Mouse (Mus musculus) kidney, embryonic 14.5 days (tissue): ENCODE data around the gene Ctf2. TPM values are rescaled to one million over a fixed set of nuclear protein-coding genes. Genes with fewer than 3 reads are reported as not detected.
A peak's percentile ranks its signal among the peaks of the same experiment; 100 is the strongest.

Experiments used
- ATAC-seq: fragments of 200-750 bp; cut with Nextera tagmentation; 2 replicates; pipeline ENCODE4 v1.8.0; 2017; ENCODE audit warnings: moderate number of reproducible peaks, mild to moderate bottlenecking, moderate TSS enrichment, moderate library complexity; ENCODE audit not compliant: low FRiP score, low TSS enrichment
- H3K27ac ChIP-seq: fragments of 300-500 bp; sonication (generic); 2 replicates; pipeline ENCODE4 v1.5.1; 2014; ENCODE audit warnings: low read depth, mild to moderate bottlenecking, low read length, moderate library complexity, mixed read lengths
- H3K27me3 ChIP-seq: fragments of 300-500 bp; sonication (generic); 2 replicates; pipeline ENCODE4 v1.6.1; 2014; ENCODE audit warnings: mild to moderate bottlenecking, low read length; ENCODE audit not compliant: control insufficient read depth, insufficient read depth
- H3K36me3 ChIP-seq: fragments of 300-500 bp; sonication (generic); 2 replicates; pipeline ENCODE4 v1.6.1; 2014; ENCODE audit warnings: low read length, mixed read lengths; ENCODE audit not compliant: control insufficient read depth, insufficient read depth
- H3K4me1 ChIP-seq: fragments of 300-500 bp; sonication (generic); 2 replicates; pipeline ENCODE4 v1.6.1; 2014; ENCODE audit warnings: low read length, mixed read lengths; ENCODE audit not compliant: control insufficient read depth, insufficient read depth
- H3K4me2 ChIP-seq: fragments of 300-500 bp; sonication (generic); replicated peaks from 2 replicates; pipeline ENCODE4 v1.6.1; 2014; ENCODE audit warnings: low read depth, mild to moderate bottlenecking, low read length
- H3K4me3 ChIP-seq: fragments of 300-500 bp; sonication (generic); 2 replicates; pipeline ENCODE4 v1.5.1; 2014; ENCODE audit warnings: mild to moderate bottlenecking, low read length
- H3K9ac ChIP-seq: fragments of 300-500 bp; sonication (generic); 2 replicates; pipeline ENCODE4 v1.6.1; 2014; ENCODE audit warnings: low read depth, mild to moderate bottlenecking, low read length, moderate library complexity
- H3K9me3 ChIP-seq: fragments of 300-500 bp; sonication (generic); 2 replicates; pipeline ENCODE4 v1.6.1; 2016; ENCODE audit warnings: low read length; ENCODE audit not compliant: control insufficient read depth
- WGBS: fragments of 180-500 bp; shearing (Covaris S2); extraction: QIAGEN DNeasy Blood & Tissue Kit; methylation state at CpG from one replicate; pipeline ENCODE4 v1.1.7; 2014; 5-methylcytosine and 5-hydroxymethylcytosine counted together
- polyA plus RNA-seq: library from polyadenylated mRNA; unstranded; fragments of >200 nt; fragmentation: Nextera tagmentation; extraction: Ambion mirVana; gene quantifications from 2 replicates; pipeline ENCODE4 v1.2.1, GENCODE M21; 2014

The Ctf2 gene
- polyA plus RNA-seq, 1 experiment from 2014 or later, result 0.55 TPM

DNA sequence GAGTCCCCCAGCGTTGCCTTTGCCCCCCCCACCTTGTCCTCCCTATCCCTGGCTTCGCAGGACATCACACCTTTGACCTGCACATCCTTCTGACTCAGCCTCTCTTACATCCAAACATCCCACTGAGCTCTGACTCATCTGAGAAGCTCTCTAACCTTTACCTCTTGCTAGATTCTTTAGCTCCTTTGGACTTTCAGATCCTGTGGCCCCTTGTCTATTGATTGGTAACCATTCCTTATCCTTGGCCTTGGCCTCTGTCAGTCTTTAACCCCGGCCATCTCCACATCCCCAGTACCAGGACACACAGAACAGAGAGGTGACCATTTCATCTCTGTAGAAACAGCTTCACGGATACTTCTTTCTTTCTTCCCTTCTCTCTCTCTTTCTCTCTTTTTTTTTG, 1.8 kb downstream of the Ctf2 start:
- H3K36me3 ChIP-seq, result no peaks in the 10 kb centered on the region
- WGBS, result 65% methylated on average over 4 of the region's 4 CpGs

DNA sequence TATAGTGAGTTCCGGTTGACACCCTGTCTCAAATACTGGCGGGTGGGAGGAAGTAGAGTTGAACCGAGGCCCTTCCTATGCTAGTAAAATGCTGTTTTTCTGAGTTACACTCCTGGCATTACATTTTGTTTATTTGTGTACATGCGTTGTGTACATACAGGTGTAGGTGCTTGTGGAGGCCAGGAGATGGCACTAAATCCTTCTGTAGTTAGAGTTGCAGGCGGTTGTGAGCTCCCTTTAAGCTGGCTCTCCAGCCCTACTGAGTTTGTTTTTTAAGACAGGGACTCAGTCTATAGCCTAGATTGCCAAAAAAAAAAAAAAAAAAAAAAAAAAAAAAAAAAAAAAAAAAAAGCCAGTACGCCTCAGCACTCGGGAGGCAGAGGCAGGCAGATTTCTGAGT, 4.1 kb downstream of the Ctf2 start:
- no peak overlapping the region for H3K27ac ChIP-seq
- H3K4me2 ChIP-seq, result no peak overlapping the region
- H3K36me3 ChIP-seq, result no peaks in the 10 kb centered on the region
- no peaks in the 10 kb centered on the region for H3K9me3 ChIP-seq
- WGBS, result 86% methylated on average over 7 of the region's 7 CpGs
- no peak for ATAC-seq
- H3K4me1 ChIP-seq, result no peaks in the 10 kb centered on the region
- no peak overlapping the region for H3K4me3 ChIP-seq
- no peak overlapping the region for H3K9ac ChIP-seq
- no peaks in the 10 kb centered on the region for H3K27me3 ChIP-seq

More for the DNA sequence above, 1.8 kb downstream of the Ctf2 start:
- no peak overlapping the region for H3K4me2 ChIP-seq
- no peak overlapping the region for H3K27ac ChIP-seq
- H3K9me3 ChIP-seq, result no peaks in the 10 kb centered on the region
- no peaks in the 10 kb centered on the region for H3K4me1 ChIP-seq
- H3K27me3 ChIP-seq, result no peaks in the 10 kb centered on the region
- no peak overlapping the region for H3K9ac ChIP-seq
- ATAC-seq, result no peak
- H3K4me3 ChIP-seq, result no peak overlapping the region

DNA sequence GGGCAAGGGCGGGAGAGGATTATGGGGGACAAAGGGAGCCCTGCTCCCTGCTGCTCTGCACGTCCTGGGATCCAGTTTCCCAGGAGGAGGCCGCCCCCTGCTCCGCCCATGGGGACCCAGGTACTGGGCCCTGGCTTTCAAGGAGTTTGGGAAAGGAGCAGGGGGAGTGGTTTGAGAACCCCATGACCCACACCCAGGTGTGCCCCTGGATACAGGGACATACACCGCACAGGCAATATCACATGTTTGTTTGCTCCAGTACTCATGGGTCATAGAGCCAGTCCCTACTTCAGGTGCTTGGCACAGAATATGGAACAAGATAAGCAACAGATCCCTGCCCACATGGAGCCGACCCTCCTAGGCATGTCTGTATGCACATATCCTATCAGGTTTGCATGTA, 6.0 kb downstream of the Ctf2 start:
- H3K9ac ChIP-seq, result no peak overlapping the region

DNA sequence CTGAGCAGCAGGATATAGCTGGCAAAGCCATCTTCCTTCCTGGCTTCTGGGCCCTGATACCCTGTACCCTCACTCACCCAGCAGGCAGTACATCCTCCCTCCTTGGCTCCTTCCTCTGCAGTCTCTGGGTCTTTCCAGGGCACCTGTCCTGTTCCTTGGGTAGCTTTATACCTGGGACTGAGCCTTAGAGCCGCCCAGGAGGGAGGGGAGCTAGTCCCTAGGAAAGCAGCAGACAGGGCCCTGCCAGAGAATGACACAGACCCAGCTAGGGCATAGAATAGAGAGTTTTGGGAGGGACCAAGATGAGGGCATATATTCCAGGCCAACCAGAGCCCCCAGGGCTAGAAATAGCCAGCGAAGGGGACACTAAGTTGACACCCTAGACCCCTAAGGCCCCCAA, 6.5 kb downstream of the Ctf2 start:
- 50% methylated on average over 2 of the region's 2 CpGs for WGBS
- no peak overlapping the region for H3K9ac ChIP-seq

More for the DNA sequence above, 6.0 kb downstream of the Ctf2 start:
- WGBS, result 59% methylated on average over 6 of the region's 6 CpGs
- H3K4me1 ChIP-seq, result no peaks in the 10 kb centered on the region
- H3K4me3 ChIP-seq, result no peak overlapping the region
- H3K36me3 ChIP-seq, result no peaks in the 10 kb centered on the region
- no peak overlapping the region for H3K27ac ChIP-seq
- no peaks in the 10 kb centered on the region for H3K9me3 ChIP-seq
- ATAC-seq, result no peak
- H3K27me3 ChIP-seq, result no peaks in the 10 kb centered on the region
- no peak overlapping the region for H3K4me2 ChIP-seq

DNA sequence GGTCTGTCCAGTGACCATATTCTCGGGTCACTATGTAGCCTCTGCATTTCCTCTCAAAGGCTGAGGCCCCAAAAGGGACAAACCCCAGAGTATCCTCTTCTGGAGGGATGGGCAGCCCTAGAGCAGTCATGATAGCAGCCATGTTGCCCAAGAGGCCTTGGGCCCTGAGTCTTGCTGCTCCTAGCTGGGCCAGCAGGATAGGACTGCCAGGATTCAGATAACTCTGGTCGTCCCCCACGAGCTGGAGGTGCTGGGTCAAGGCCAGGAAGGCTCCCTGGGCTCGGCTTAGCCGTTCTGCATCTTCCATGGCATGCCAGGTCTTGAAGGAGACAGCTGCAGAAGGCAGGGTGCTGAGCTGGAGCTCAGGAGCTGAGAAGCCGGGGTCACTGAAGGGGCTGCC, 12.7 kb downstream of the Ctf2 start:
- Histone ChIP-seq H3K9me3 (no peaks in the 10 kb centered on the region), H3K4me3 (no peak overlapping the region), H3K4me2 (no peak overlapping the region), H3K9ac (no peak overlapping the region), H3K4me1 (peaks cover 4% of the 10 kb centered on the region; the same call in 1 of the 2 replicates), H3K36me3 (no peaks in the 10 kb centered on the region), H3K27me3 (no peaks in the 10 kb centered on the region), H3K27ac (no peak overlapping the region)
- 91% methylated on average over 6 of the region's 6 CpGs for WGBS
- ATAC-seq, result no peak

More for the DNA sequence above, 6.5 kb downstream of the Ctf2 start:
- H3K4me2 ChIP-seq, result no peak overlapping the region
- H3K27ac ChIP-seq, result no peak overlapping the region
- no peaks in the 10 kb centered on the region for H3K4me1 ChIP-seq
- no peaks in the 10 kb centered on the region for H3K9me3 ChIP-seq
- H3K27me3 ChIP-seq, result no peaks in the 10 kb centered on the region
- H3K36me3 ChIP-seq, result no peaks in the 10 kb centered on the region
- H3K4me3 ChIP-seq, result no peak overlapping the region
- ATAC-seq, result no peak

DNA sequence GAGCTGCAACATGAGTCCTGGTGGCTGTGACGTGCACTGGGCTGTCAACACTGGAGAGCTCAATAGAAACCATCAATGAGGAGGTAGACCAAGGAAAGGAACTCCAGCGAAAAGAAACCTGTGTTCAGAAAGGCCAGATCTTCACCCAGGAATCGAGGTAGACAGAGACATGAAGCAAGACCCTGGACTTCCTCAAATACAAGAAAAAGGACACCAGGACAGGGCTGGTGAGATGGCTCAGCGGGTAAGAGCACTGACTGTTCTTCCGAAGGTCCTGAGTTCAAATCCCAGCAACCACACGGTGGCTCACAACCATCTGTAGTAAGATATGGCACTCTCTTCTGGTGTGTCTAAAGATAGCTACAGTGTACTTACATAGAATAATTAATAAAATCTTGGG, 13.6 kb downstream of the Ctf2 start:
- Histone ChIP-seq H3K4me3 (no peak overlapping the region), H3K36me3 (no peaks in the 10 kb centered on the region), H3K4me2 (no peak overlapping the region), H3K4me1 (peaks cover 4% of the 10 kb centered on the region), H3K9ac (no peak overlapping the region), H3K9me3 (no peaks in the 10 kb centered on the region), H3K27ac (no peak overlapping the region), H3K27me3 (no peaks in the 10 kb centered on the region)
- WGBS, result 95% methylated on average over 6 of the region's 6 CpGs
- no peak for ATAC-seq

DNA sequence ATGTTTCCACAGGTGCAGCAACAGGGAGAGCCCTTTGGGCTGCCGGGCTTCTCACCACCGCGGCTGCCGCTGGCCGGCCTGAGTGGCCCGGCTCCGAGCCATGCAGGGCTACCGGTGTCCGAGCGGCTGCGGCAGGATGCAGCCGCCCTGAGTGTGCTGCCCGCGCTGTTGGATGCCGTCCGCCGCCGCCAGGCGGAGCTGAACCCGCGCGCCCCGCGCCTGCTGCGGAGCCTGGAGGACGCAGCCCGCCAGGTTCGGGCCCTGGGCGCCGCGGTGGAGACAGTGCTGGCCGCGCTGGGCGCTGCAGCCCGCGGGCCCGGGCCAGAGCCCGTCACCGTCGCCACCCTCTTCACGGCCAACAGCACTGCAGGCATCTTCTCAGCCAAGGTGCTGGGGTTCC, 15.0 kb downstream of the Ctf2 start:
- H3K4me2 ChIP-seq, result peak overlapping the region; percentile 73
- peak; percentile 69 for ATAC-seq
- 2% methylated on average over 39 of the region's 41 CpGs for WGBS
- H3K9me3 ChIP-seq, result no peaks in the 10 kb centered on the region
- H3K27ac ChIP-seq, result no peak overlapping the region
- no peaks in the 10 kb centered on the region for H3K36me3 ChIP-seq
- H3K27me3 ChIP-seq, result no peaks in the 10 kb centered on the region
- H3K4me3 ChIP-seq, result peak overlapping the region; percentile 38
- peak overlapping the region; percentile 60 for H3K9ac ChIP-seq
- H3K4me1 ChIP-seq, result peaks cover 10% of the 10 kb centered on the region

DNA sequence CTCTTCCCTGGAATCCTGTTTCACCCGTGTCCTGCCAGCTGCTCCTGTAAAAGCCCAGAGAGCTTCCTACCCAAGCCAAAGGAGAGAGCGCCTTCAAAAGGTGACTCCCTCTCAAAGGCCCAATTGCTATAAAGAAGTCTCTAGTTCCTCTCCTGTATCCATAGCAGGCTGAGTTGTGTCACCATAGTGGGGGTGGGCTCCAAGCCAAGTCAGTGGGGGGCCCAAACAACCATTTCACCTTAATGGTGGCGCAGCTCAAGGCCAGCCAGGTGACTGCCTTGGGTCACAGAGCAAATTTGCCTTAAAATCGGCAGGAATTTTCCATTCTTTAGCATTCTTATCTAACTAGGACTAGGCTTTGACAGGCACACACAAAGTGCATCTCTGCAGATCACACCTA, 17.1 kb downstream of the Ctf2 start:
- Histone ChIP-seq H3K36me3 (no peaks in the 10 kb centered on the region), H3K27ac (no peak overlapping the region), H3K4me1 (peaks cover 19% of the 10 kb centered on the region), H3K4me3 (no peak overlapping the region), H3K9ac (no peak overlapping the region), H3K9me3 (no peaks in the 10 kb centered on the region), H3K27me3 (no peaks in the 10 kb centered on the region), H3K4me2 (no peak overlapping the region)
- WGBS, result 91% methylated on average over 4 of the region's 4 CpGs
- ATAC-seq, result no peak

DNA sequence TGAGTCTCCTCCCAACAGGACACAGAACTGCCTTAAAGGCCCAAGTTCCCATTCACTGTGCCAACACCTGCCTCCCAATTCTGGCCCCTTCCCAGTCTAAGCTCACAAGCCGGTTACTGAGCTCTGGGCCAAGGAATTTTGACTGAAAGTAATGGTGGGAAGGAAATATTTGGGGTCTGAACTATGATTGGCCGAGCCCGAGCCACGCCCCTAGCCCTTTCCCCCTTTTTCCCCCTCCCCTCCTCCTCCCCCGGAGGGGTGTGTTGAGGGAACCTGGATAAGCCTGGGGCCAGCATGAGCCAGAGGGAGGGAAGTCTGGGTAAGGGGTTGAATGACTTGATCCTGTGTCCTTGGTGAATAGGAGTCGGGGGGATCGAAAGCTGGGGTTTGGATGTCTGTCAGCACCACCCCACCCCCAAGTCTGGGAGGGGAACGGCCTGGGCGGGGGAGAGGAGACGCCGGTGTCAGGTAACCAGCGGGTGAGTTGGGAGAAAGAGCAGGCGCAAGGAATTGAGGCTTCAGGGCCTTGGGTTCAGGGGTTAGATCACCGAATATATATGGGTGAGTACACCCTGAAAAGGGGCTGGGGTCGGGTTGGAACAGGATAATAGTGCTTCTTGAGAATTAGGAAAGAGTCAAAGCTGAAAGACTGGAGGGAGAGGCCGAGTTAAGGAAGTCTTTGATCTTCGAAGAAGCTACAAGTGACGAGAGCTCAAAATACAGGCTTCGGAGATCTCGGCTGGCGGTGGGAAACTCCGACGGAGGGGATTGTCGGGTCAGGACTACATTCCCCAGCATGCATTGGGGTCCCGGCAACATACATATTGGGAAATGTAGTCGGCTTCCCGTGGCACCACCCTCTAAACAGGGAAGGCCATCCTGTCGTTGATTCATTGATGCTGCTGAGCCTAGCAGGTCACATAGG, 19.2 kb downstream of the Ctf2 start, which contains the start of gene Ctf1:
Ctf1 (plus strand) TSS at position 276 of the 925 bp plus-strand sequence.
- no peaks in the 10 kb centered on the region for H3K36me3 ChIP-seq
- ATAC-seq, result peak; percentile 41
- H3K9ac ChIP-seq, result peak within 1 kb of the TSS; percentile 19
- no peaks in the 10 kb centered on the region for H3K9me3 ChIP-seq
- peak within 1 kb of the TSS; percentile 37 for H3K4me3 ChIP-seq
- H3K27ac ChIP-seq, result peak within 1 kb of the TSS; percentile 95
- peak within 1 kb of the TSS; percentile 47 for H3K4me2 ChIP-seq
- 1% methylated on average over 28 of the region's 28 CpGs for WGBS
- peaks cover 26% of the 10 kb centered on the region for H3K4me1 ChIP-seq
- no peaks in the 10 kb centered on the region for H3K27me3 ChIP-seq
